Mouse (Mus musculus) forebrain, embryonic 12.5 days (tissue): ENCODE measurements around the gene Mettl7a2. TPM values are rescaled to one million over a fixed set of nuclear protein-coding genes. Genes with fewer than 3 reads are reported as not detected.

ENCODE experiments used
- ATAC-seq: fragments of 200-750 bp; cut with Nextera tagmentation; 2 replicates; pipeline ENCODE4 v1.8.0; 2017; ENCODE audit warnings: moderate TSS enrichment; ENCODE audit not compliant: low FRiP score
- H3K27ac ChIP-seq: fragments of 300-500 bp; sonication (generic); 2 replicates; pipeline ENCODE4 v1.5.1; 2016; ENCODE audit warnings: mild to moderate bottlenecking
- H3K27me3 ChIP-seq: fragments of 300-500 bp; sonication (generic); 2 replicates; pipeline ENCODE4 v1.6.1; 2016; ENCODE audit warnings: mild to moderate bottlenecking
- H3K36me3 ChIP-seq: fragments of 300-500 bp; sonication (generic); replicated peaks from 2 replicates; pipeline ENCODE4 v1.6.1; 2016; ENCODE audit warnings: mild to moderate bottlenecking
- H3K4me1 ChIP-seq: fragments of 300-500 bp; sonication (generic); 2 replicates; pipeline ENCODE4 v1.6.1; 2016
- H3K4me2 ChIP-seq: fragments of 300-500 bp; sonication (generic); 2 replicates; pipeline ENCODE4 v1.6.1; 2016; ENCODE audit warnings: mild to moderate bottlenecking, moderate library complexity
- H3K4me3 ChIP-seq: fragments of 300-500 bp; sonication (generic); replicated peaks from 2 replicates; pipeline ENCODE4 v1.5.1; 2016; ENCODE audit warnings: mild to moderate bottlenecking
- H3K9ac ChIP-seq: fragments of 300-500 bp; sonication (generic); 2 replicates; pipeline ENCODE4 v1.6.1; 2016; ENCODE audit warnings: mild to moderate bottlenecking
- H3K9me3 ChIP-seq: fragments of 300-500 bp; sonication (generic); 2 replicates; pipeline ENCODE4 v1.6.1; 2016
- WGBS: fragments of 180-500 bp; shearing (Covaris S2); methylation state at CpG from one replicate; pipeline ENCODE4 v1.1.7; 2016; 5-methylcytosine and 5-hydroxymethylcytosine counted together
- polyA plus RNA-seq: library from polyadenylated mRNA; unstranded; fragments of >200 nt; fragmentation: Nextera tagmentation; extraction: Ambion mirVana; gene quantifications from 2 replicates; pipeline ENCODE4 v1.2.1, GENCODE M21; 2016

Gene Mettl7a2
- polyA plus RNA-seq, 1 experiment from 2014 or later, result not detected

DNA sequence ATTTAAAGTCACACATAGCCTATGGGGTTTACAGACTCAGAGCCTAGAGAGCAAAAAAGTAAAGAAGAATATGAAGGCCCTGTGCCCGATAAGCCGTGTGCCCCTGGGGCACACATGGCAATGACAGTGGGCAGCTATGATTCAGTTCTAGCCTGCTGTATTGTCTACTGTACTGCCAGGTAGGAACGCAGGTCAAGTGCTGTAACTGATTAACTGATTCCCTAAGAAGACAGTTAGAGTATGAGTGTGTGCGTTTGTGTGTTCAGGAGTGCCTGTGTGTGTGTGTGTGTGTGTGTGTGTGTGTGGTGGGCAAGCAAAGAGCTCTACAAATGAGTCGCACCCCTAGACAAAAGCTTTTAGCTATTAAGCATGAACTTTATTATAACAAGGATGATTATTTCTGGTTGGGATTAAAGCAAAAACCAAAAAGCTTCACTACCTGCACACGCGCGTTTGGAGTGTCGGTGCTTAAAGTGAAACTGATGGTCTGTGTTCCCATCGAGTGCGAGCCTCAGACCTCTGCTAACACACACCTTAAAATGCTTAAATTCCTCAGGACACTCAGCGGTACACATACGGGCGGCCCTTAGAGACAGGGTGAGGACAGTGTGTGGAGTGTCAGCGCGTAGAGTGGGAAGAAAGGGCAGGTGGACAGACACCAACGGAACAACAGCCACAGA lies 34.7 kb downstream of the Mettl7a2 start:
- H3K27ac ChIP-seq, result no peak overlapping the region
- H3K4me1 ChIP-seq, result 0 out of 2 replicates have a peak, but pooled peaks cover 3% of the 10 kb centered on the region
- no peak overlapping the region for H3K9ac ChIP-seq
- H3K4me3 ChIP-seq, result no peak overlapping the region
- no peak overlapping the region for H3K4me2 ChIP-seq
- H3K36me3 ChIP-seq, result no peaks in the 10 kb centered on the region
- WGBS, result 96% methylated on average over 17 of the region's 17 CpGs
- H3K9me3 ChIP-seq, result no peaks in the 10 kb centered on the region
- no peaks in the 10 kb centered on the region for H3K27me3 ChIP-seq
- no peak for ATAC-seq

GRCm38 (mm10) chr15:100388224-100388835 lies 35.3 kb downstream of the Mettl7a2 start:
- H3K36me3 ChIP-seq, result peaks cover 5% of the 10 kb centered on the region
- ATAC-seq, result no peak
- no peaks in the 10 kb centered on the region for H3K27me3 ChIP-seq
- H3K27ac ChIP-seq, result no peak overlapping the region
- 0 out of 2 replicates have a peak, but pooled peaks cover 3% of the 10 kb centered on the region for H3K4me1 ChIP-seq
- H3K9ac ChIP-seq, result no peak overlapping the region
- no peak overlapping the region for H3K4me2 ChIP-seq
- H3K9me3 ChIP-seq, result no peaks in the 10 kb centered on the region
- no peak overlapping the region for H3K4me3 ChIP-seq
- WGBS, result 88% methylated on average over 13 of the region's 16 CpGs

GRCm38 (mm10) chr15:100388886-100389285 lies 35.9 kb downstream of the Mettl7a2 start:
- WGBS, result 60% methylated on average over 9 of the region's 9 CpGs
- Histone ChIP-seq H3K27ac (no peak overlapping the region), H3K9me3 (no peaks in the 10 kb centered on the region), H3K9ac (no peak overlapping the region), H3K4me1 (0 out of 2 replicates have a peak, but pooled peaks cover 2% of the 10 kb centered on the region), H3K4me3 (no peak overlapping the region), H3K36me3 (peaks cover 10% of the 10 kb centered on the region), H3K27me3 (no peaks in the 10 kb centered on the region), H3K4me2 (no peak overlapping the region)
- no peak for ATAC-seq

DNA sequence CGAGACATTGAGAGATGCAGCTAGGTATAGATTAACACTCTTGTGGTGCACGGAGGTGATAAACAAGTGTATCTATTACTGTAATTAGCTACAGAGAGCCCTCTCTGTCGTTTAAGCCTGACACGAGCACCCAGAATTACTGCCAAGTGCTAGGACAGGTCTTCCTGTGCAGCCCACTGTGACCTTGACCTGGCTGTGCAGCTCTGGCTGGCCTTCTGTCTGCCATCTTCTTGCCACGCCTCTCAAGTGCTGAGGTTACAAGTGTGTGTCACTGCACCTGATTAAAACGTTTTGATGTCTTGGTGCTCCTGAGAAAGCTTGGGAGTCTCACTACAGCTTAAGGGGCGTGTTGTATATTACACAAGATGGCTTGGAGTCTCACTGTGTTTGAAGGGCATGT lies 38.1 kb downstream of the Mettl7a2 start:
- Histone ChIP-seq H3K9ac (no peak overlapping the region), H3K27me3 (no peaks in the 10 kb centered on the region), H3K36me3 (peaks cover 32% of the 10 kb centered on the region), H3K4me3 (no peak overlapping the region), H3K4me2 (no peak overlapping the region), H3K9me3 (no peaks in the 10 kb centered on the region), H3K4me1 (no peaks in the 10 kb centered on the region), H3K27ac (no peak overlapping the region)
- no peak for ATAC-seq
- 82% methylated on average over 7 of the region's 7 CpGs for whole genome bisulfite sequencing

DNA sequence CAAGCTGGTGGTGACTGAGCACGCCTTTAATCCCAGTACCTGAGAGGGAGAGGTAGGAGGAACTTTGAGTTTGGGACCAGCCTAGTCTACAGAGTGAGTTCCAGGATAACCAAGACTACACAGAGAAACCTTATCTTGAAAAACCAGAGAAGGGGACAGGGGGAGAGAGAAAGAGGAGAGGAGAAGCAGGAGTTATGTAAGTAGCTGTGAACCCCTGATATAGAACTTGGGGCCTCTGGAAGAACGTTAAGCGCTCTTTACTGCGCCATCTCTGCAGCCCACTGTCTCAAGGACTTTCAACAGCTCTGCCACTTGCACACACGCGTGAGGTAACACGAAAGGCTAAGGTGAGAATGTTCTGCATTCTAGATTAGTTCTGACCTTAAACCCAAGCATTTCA lies 38.6 kb downstream of the Mettl7a2 start:
- H3K27me3 ChIP-seq, result no peaks in the 10 kb centered on the region
- no peak overlapping the region for H3K4me3 ChIP-seq
- no peak overlapping the region for H3K27ac ChIP-seq
- no peaks in the 10 kb centered on the region for H3K4me1 ChIP-seq
- no peak overlapping the region for H3K4me2 ChIP-seq
- no peak for ATAC-seq
- 96% methylated on average over 7 of the region's 7 CpGs for WGBS
- H3K9ac ChIP-seq, result no peak overlapping the region
- H3K9me3 ChIP-seq, result no peaks in the 10 kb centered on the region
- H3K36me3 ChIP-seq, result peaks cover 37% of the 10 kb centered on the region

DNA sequence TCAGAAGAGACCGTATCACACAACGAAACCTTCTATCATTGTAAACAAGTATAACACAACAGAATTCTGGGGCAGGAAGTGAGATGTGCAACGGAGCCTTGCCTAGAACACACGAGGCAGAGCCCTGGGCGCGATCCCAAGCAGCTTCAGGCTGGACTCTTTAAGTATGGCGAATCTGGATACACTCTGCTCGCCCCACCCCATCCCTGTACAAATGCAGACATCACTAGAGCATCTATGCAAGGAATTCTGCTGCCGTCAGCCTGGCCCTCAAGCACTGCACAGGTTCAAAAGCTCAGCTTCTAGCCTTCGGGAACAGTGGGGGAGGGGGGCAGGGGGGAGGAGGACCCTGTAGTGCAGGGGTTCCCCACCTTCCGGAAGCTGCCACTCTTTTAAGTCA lies 40.0 kb downstream of the Mettl7a2 start:
- Histone ChIP-seq H3K4me2 (no peak overlapping the region), H3K27me3 (no peaks in the 10 kb centered on the region), H3K27ac (no peak overlapping the region), H3K9me3 (no peaks in the 10 kb centered on the region), H3K36me3 (peaks cover 52% of the 10 kb centered on the region), H3K9ac (no peak overlapping the region), H3K4me3 (no peak overlapping the region), H3K4me1 (no peaks in the 10 kb centered on the region)
- no peak for ATAC-seq
- WGBS, result 87% methylated on average over 11 of the region's 11 CpGs

DNA sequence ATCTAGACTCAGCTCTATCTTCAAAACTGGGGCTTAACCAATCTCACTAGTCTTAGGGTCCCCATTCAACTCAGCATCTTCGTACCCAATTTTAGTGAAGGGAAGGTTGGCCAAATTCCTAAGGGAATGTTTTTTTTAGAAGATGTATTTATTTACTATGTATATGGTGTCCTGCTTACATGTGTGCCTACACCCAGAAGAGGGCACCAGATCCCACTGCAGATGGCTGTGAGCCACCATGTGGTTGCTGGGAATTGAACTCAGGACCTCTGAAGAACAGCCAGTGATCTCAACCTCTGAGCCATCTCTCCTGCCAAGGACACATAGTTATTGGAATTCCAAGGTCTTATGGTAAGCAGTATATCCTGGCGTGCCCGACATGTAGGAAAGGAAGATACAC lies 42.6 kb downstream of the Mettl7a2 start:
- WGBS, result 92% methylated on average over 3 of the region's 3 CpGs
- no peaks in the 10 kb centered on the region for H3K9me3 ChIP-seq
- no peaks in the 10 kb centered on the region for H3K27me3 ChIP-seq
- H3K4me3 ChIP-seq, result no peak overlapping the region
- no peak overlapping the region for H3K9ac ChIP-seq
- no peak overlapping the region for H3K4me2 ChIP-seq
- H3K27ac ChIP-seq, result no peak overlapping the region
- H3K36me3 ChIP-seq, result peaks cover 77% of the 10 kb centered on the region
- ATAC-seq, result no peak
- no peaks in the 10 kb centered on the region for H3K4me1 ChIP-seq

DNA sequence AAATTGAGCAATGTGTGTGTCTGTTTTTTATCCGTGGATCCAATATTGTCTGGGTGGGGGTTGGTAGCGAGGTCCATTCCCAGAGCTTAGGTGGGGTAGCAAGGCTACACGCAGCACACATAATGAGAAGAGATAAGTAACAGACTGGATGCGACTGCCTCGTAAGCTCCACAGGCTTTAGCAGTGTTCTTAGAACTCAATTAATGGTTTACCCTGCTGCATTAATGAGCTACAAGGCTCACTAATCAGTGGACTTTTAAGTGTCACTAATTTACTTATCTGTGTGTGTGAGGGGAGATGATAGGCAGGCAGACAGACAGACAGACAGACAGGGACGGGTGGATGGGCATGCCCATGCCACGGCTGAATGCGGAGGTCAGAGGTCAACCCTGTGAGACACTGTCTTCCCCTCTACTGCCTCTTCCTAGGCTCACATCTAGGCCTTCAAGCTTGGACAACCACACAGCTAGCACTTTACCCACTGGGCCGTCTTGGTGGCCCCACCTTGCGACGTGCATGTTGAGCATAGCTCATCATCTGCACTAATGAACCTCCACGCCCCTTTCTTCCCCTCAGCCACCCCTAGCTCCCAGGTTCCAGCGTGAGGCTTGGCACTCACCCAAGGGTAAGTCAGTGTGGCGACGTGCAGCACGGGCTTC lies 47.7 kb downstream of the Mettl7a2 start:
- Histone ChIP-seq H3K9me3 (no peaks in the 10 kb centered on the region), H3K4me2 (no peak overlapping the region), H3K4me1 (no peaks in the 10 kb centered on the region), H3K27ac (no peak overlapping the region), H3K36me3 (peaks cover 96% of the 10 kb centered on the region), H3K27me3 (no peaks in the 10 kb centered on the region), H3K9ac (no peak overlapping the region), H3K4me3 (no peak overlapping the region)
- 91% methylated on average over 16 of the region's 16 CpGs for WGBS
- ATAC-seq, result no peak

- 94% methylated on average over 4 of the region's 4 CpGs for WGBS
- Histone ChIP-seq H3K4me1 (no peaks in the 10 kb centered on the region), H3K4me3 (no peak overlapping the region), H3K27me3 (no peaks in the 10 kb centered on the region), H3K9ac (no peak overlapping the region), H3K9me3 (no peaks in the 10 kb centered on the region), H3K4me2 (no peak overlapping the region), H3K36me3 (peaks cover 91% of the 10 kb centered on the region), H3K27ac (no peak overlapping the region)
- no peak for ATAC-seq
These were observed 48.8 kb downstream of the Mettl7a2 start for GRCm38 (mm10) chr15:100401811-100402210.

- 92% methylated on average over 14 of the region's 14 CpGs for WGBS
- no peak for ATAC-seq
- Histone ChIP-seq H3K9ac (no peak overlapping the region), H3K27ac (no peak overlapping the region), H3K4me1 (no peaks in the 10 kb centered on the region), H3K9me3 (no peaks in the 10 kb centered on the region), H3K4me3 (no peak overlapping the region), H3K36me3 (peaks cover 86% of the 10 kb centered on the region), H3K27me3 (no peaks in the 10 kb centered on the region), H3K4me2 (no peak overlapping the region)
These were observed 49.3 kb downstream of the Mettl7a2 start for GRCm38 (mm10) chr15:100402347-100402746.

- no peaks in the 10 kb centered on the region for H3K4me1 ChIP-seq
- ATAC-seq, result no peak
- no peaks in the 10 kb centered on the region for H3K9me3 ChIP-seq
- H3K27ac ChIP-seq, result no peak overlapping the region
- WGBS, result 84% methylated on average over 4 of the region's 4 CpGs
- peaks cover 82% of the 10 kb centered on the region for H3K36me3 ChIP-seq
- no peak overlapping the region for H3K9ac ChIP-seq
- no peak overlapping the region for H3K4me2 ChIP-seq
- no peak overlapping the region for H3K4me3 ChIP-seq
- no peaks in the 10 kb centered on the region for H3K27me3 ChIP-seq
These were observed 49.8 kb downstream of the Mettl7a2 start for GRCm38 (mm10) chr15:100402798-100403197.

DNA sequence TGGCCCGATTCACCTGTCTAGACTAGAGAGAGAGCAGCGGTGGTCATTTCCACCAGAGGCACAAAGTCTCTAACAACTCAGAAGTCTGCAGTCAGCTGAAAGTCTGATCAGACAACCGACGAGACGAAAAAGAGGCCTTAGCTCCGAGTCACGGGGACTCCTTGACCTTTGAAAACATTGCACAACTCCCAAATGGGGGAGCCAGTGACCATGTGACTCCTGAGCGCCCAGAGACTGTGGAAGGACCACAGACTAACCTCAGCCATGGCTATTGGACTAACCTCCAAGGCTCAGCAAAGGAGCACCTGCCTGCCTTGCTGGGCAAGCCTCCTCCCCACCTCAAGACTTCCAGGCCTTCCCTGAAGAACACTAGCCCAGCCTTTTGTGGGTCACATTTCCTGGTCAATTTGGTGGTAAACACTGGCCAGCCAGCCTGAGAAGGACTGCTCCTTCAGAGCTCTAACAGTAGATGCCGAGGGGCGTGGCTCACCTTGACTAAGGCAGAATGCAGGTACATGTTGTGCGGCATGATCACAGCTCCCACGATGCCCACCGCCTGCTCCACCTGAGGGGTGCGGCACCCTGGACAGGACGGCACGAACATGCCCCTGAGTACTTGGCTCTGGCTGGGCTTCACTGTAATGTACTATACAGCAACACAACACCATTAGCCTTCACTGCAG lies 50.5 kb downstream of the Mettl7a2 start:
- Histone ChIP-seq H3K27ac (no peak overlapping the region), H3K4me1 (no peaks in the 10 kb centered on the region), H3K9ac (no peak overlapping the region), H3K36me3 (peaks cover 82% of the 10 kb centered on the region), H3K27me3 (no peaks in the 10 kb centered on the region), H3K4me3 (no peak overlapping the region), H3K4me2 (no peak overlapping the region), H3K9me3 (no peaks in the 10 kb centered on the region)
- 93% methylated on average over 16 of the region's 16 CpGs for WGBS
- ATAC-seq, result no peak
